Comparison of ENCODE assay signal across 11 mouse cellular contexts in the genomic region with DNA sequence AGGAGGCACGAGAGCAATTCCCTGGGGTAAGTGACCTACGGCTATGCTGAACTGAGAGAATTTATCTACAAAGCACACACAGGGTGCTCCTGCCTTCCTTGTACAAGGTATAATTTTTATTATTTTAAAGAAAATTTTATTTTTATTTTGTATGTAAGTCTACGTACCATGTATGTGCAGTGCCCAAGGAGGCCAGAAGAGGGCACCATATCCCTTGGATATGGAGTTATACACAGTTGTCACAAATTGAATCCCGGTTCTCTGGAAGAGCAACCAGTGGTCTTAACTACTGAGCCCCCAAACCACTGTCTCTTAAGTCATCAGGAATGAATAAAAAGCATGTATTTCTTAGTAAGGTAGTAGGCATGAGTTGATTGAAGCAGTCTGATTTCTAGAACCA. TPM values are rescaled to one million over a fixed set of nuclear protein-coding genes. Genes with fewer than 3 reads are reported as not detected.
DNase-seq lines count a peak whose midpoint lies in the region; ATAC-seq and TF ChIP-seq lines count a peak whose summit lies in the region.
"Had no signal": no experiment of that assay in that cellular context is flagged by ENCODE, and none has a peak within 500 bp of the region (broad histone marks: within the 10 kb centered on the region; RNA-seq: fewer than 3 reads in every experiment).

No protein-coding gene starts in this region.

- H3K27ac ChIP-seq in liver, adult 2 months (replicated peaks; ENCODE audit: insufficient read depth, low read depth, low read length): no peak overlapping the region
- H3K27ac ChIP-seq in liver, embryonic 11.5 days (ENCODE audit: low read depth, low read length): no peak overlapping the region
- no peak overlapping the region for H3K27ac ChIP-seq in hindbrain, embryonic 14.5 days
- no peak overlapping the region for H3K27ac ChIP-seq in lung, postnatal 0 days (ENCODE audit: low read length)

- ATAC-seq in liver, embryonic 11.5 days (replicated peaks; ENCODE audit: low FRiP score): no peak
- ATAC-seq in hindbrain, embryonic 14.5 days (ENCODE audit: low FRiP score): no peak
- no peak for ATAC-seq in lung, postnatal 0 days

- peak overlapping the region; percentile 54; the same call in 1 of the 2 replicates for H3K9ac ChIP-seq in liver, adult 2 months (ENCODE audit: low read depth, low read length)
- H3K9ac ChIP-seq in liver, embryonic 11.5 days (ENCODE audit: low read depth, low read length): no peak overlapping the region
- H3K9ac ChIP-seq in hindbrain, embryonic 14.5 days: no peak overlapping the region
- no peak overlapping the region for H3K9ac ChIP-seq in lung, postnatal 0 days (replicated peaks; ENCODE audit: low read depth)

- H3K4me2 ChIP-seq in liver, embryonic 11.5 days: no peak overlapping the region
- no peak overlapping the region for H3K4me2 ChIP-seq in hindbrain, embryonic 14.5 days (replicated peaks)
- no peak overlapping the region for H3K4me2 ChIP-seq in lung, postnatal 0 days (replicated peaks; ENCODE audit: low read depth, low read length)

- no peak overlapping the region for H3K4me3 ChIP-seq in liver, adult 2 months (ENCODE audit: insufficient read depth, low read depth, low read length)
- no peak overlapping the region for H3K4me3 ChIP-seq in liver, embryonic 11.5 days (ENCODE audit: low read depth, low read length)
- H3K4me3 ChIP-seq in hindbrain, embryonic 14.5 days (replicated peaks; ENCODE audit: low read length): no peak overlapping the region
- no peak overlapping the region for H3K4me3 ChIP-seq in lung, postnatal 0 days (ENCODE audit: low read depth, low read length)

- H3K79me2 ChIP-seq in liver, adult 2 months (ENCODE audit: control insufficient read depth, insufficient read depth, low read length): no peaks in the 10 kb centered on the region; the same call in 1 of the 2 replicates

- TF ChIP-seq CTCF in liver, adult 2 months (IDR thresholded peaks at IDR 0.05; ENCODE audit: low read depth, low read length): peak; percentile 33
- TF ChIP-seq CTCF in lung, postnatal 0 days (IDR thresholded peaks at IDR 0.05): peak; percentile 72

- DNase-seq in cerebellum, adult 8-10 months: peak; percentile 15
- no peak for DNase-seq in cerebellum, adult 11 months
- DNase-seq in liver, adult 2 months (ENCODE audit: extremely low read depth, low read depth, low spot score): peak; percentile 68
- DNase-seq in liver, embryonic 11.5 days (ENCODE audit: low spot score): no peak
- DNase-seq in adipocyte (ENCODE audit: low spot score): peak; percentile 29
- DNase-seq in hindbrain, embryonic 14.5 days (ENCODE audit: low spot score): peak; percentile 49
- peak; percentile 42 for DNase-seq in lung, postnatal 0 days (ENCODE audit: low spot score)
- DNase-seq in gastrocnemius, postnatal 36 days: no peak

- no peaks in the 10 kb centered on the region for H3K27me3 ChIP-seq in liver, adult 2 months (ENCODE audit: control insufficient read depth, insufficient read depth, low read length)
- H3K27me3 ChIP-seq in liver, embryonic 11.5 days (replicated peaks; ENCODE audit: control insufficient read depth, insufficient read depth, low read length): no peaks in the 10 kb centered on the region
- H3K27me3 ChIP-seq in hindbrain, embryonic 14.5 days (ENCODE audit: control insufficient read depth, insufficient read depth, low read length): no peaks in the 10 kb centered on the region
- H3K27me3 ChIP-seq in lung, postnatal 0 days (replicated peaks; ENCODE audit: insufficient read depth, low read length): no peaks in the 10 kb centered on the region

- intact Hi-C loops in gastrocnemius, postnatal 36 days (cut with DNase I): no loop called here

- no peak for TF ChIP-seq POLR2A in liver, adult 2 months (IDR thresholded peaks at IDR 0.05; ENCODE audit: extremely low read depth, insufficient read depth, low read length)

- H3K9me3 ChIP-seq in liver, embryonic 11.5 days (ENCODE audit: control insufficient read depth, low read length): no peaks in the 10 kb centered on the region
- no peaks in the 10 kb centered on the region for H3K9me3 ChIP-seq in hindbrain, embryonic 14.5 days (ENCODE audit: control insufficient read depth, low read length)
- H3K9me3 ChIP-seq in lung, postnatal 0 days (ENCODE audit: low read length): no peaks in the 10 kb centered on the region

- peaks cover 30% of the 10 kb centered on the region for H3K4me1 ChIP-seq in liver, adult 2 months (ENCODE audit: control insufficient read depth, insufficient read depth, low read length)
- H3K4me1 ChIP-seq in liver, embryonic 11.5 days (replicated peaks; ENCODE audit: control insufficient read depth, insufficient read depth, low read length): no peaks in the 10 kb centered on the region
- no peaks in the 10 kb centered on the region for H3K4me1 ChIP-seq in hindbrain, embryonic 14.5 days (replicated peaks; ENCODE audit: control insufficient read depth, insufficient read depth, low read length)
- no peaks in the 10 kb centered on the region for H3K4me1 ChIP-seq in lung, postnatal 0 days (ENCODE audit: insufficient read depth, low read depth, low read length)

- TF ChIP-seq EP300 in lung, postnatal 0 days (IDR thresholded peaks at IDR 0.05): no peak

- 47% methylated on average over 4 of the region's 4 CpGs for WGBS in liver, adult 2 months
- WGBS in liver, embryonic 11.5 days: 60% methylated on average over 4 of the region's 4 CpGs
- WGBS in hindbrain, embryonic 14.5 days: 65% methylated on average over 4 of the region's 4 CpGs
- WGBS in lung, postnatal 0 days: 51% methylated on average over 4 of the region's 4 CpGs

- H3K36me3 ChIP-seq in liver, adult 2 months (ENCODE audit: control insufficient read depth, insufficient read depth, low read length): peaks cover 12% of the 10 kb centered on the region; the same call in 1 of the 2 replicates
- H3K36me3 ChIP-seq in liver, embryonic 11.5 days (ENCODE audit: control insufficient read depth, insufficient read depth, low read length): no peaks in the 10 kb centered on the region
- no peaks in the 10 kb centered on the region for H3K36me3 ChIP-seq in hindbrain, embryonic 14.5 days (replicated peaks; ENCODE audit: control insufficient read depth, insufficient read depth)
- no peaks in the 10 kb centered on the region for H3K36me3 ChIP-seq in lung, postnatal 0 days (ENCODE audit: insufficient read depth, low read length)

RNA-seq across cellular contexts. Expression of a gene that starts 4.8 kb away (rescaled TPM):
- 47.7 and 49.9 TPM in 2 replicates for total RNA-seq in liver, adult 2 months (2014; rRNA removed)
- 107 and 114 TPM in 2 replicates for polyA plus RNA-seq in liver, adult 2 months (2012; rRNA removed)
- 2.7 and 3.0 TPM in 2 replicates for polyA plus RNA-seq in liver, embryonic 11.5 days (2014; fragmentation: Nextera tagmentation; extraction: Ambion mirVana)
- not detected in 2 replicates for polyA plus RNA-seq in hindbrain, embryonic 14.5 days (2014; fragmentation: Nextera tagmentation; extraction: Ambion mirVana)
- not detected in 2 replicates for polyA plus RNA-seq in lung, postnatal 0 days (2015; fragmentation: Nextera tagmentation; extraction: Ambion mirVana)
- total RNA-seq in gastrocnemius, postnatal 36 days (2021): not detected
- polyA plus RNA-seq: gonadal fat pad, adult 2 months; lung, embryonic 16.5 days; stomach, embryonic 14.5 days had no signal

RNA-seq across cellular contexts. Expression of a gene that starts 26.2 kb away (rescaled TPM):
- total RNA-seq in liver, adult 2 months (2014; rRNA removed): 1,162 and 7,105 TPM in 2 replicates
- 268 and 557 TPM in 2 replicates for polyA plus RNA-seq in liver, adult 2 months (2012; rRNA removed)
- polyA plus RNA-seq in liver, embryonic 11.5 days (2014; fragmentation: Nextera tagmentation; extraction: Ambion mirVana): 36.4 and 37.7 TPM in 2 replicates
- polyA plus RNA-seq in hindbrain, embryonic 14.5 days (2014; fragmentation: Nextera tagmentation; extraction: Ambion mirVana): not detected in 2 replicates
- 0.33 and 0.45 TPM in 2 replicates for polyA plus RNA-seq in lung, postnatal 0 days (2015; fragmentation: Nextera tagmentation; extraction: Ambion mirVana)
- total RNA-seq in gastrocnemius, postnatal 36 days (2021): not detected

RNA-seq across cellular contexts. Expression of a gene that starts 28.6 kb away (rescaled TPM):
- total RNA-seq in liver, adult 2 months (2014; rRNA removed): 0.18 and 0.34 TPM in 2 replicates
- polyA plus RNA-seq in liver, adult 2 months (2012; rRNA removed): 0.11 and 1.3 TPM in 2 replicates
- polyA plus RNA-seq in liver, embryonic 11.5 days (2014; fragmentation: Nextera tagmentation; extraction: Ambion mirVana): not detected in 2 replicates
- polyA plus RNA-seq in hindbrain, embryonic 14.5 days (2014; fragmentation: Nextera tagmentation; extraction: Ambion mirVana): 0.22 TPM in 1 of 2 replicates, not detected in the other
- polyA plus RNA-seq in lung, postnatal 0 days (2015; fragmentation: Nextera tagmentation; extraction: Ambion mirVana): 0.32 and 0.89 TPM in 2 replicates
- total RNA-seq in gastrocnemius, postnatal 36 days (2021): not detected
- polyA plus RNA-seq: gonadal fat pad, adult 2 months; stomach, embryonic 14.5 days had no signal

RNA-seq across cellular contexts. Expression of a gene that starts 59.3 kb away (rescaled TPM):
- total RNA-seq in liver, adult 2 months (2014; rRNA removed): 0.20 and 3.6 TPM in 2 replicates
- 0.56 and 1.8 TPM in 2 replicates for polyA plus RNA-seq in liver, adult 2 months (2012; rRNA removed)
- polyA plus RNA-seq in liver, embryonic 11.5 days (2014; fragmentation: Nextera tagmentation; extraction: Ambion mirVana): not detected in 2 replicates
- polyA plus RNA-seq in hindbrain, embryonic 14.5 days (2014; fragmentation: Nextera tagmentation; extraction: Ambion mirVana): not detected in 2 replicates
- polyA plus RNA-seq in lung, postnatal 0 days (2015; fragmentation: Nextera tagmentation; extraction: Ambion mirVana): 0.04 TPM in 1 of 2 replicates, not detected in the other
- total RNA-seq in gastrocnemius, postnatal 36 days (2021): not detected
- polyA plus RNA-seq: lung, embryonic 16.5 days; stomach, embryonic 14.5 days had no signal

Comparison
In these comparisons a context has a peak if more than half of its experiments do, and no peak if none do; other contexts are left out.
1. DNase-seq: peak in cerebellum, adult 8-10 months (single experiment), liver, adult 2 months (single experiment), adipocyte (single experiment), hindbrain, embryonic 14.5 days (single experiment) and lung, postnatal 0 days (single experiment); none in cerebellum, adult 11 months (single experiment), liver, embryonic 11.5 days (single experiment) and gastrocnemius, postnatal 36 days (0 of 2).
2. RNA of a gene that starts 4.8 kb away (polyA plus RNA-seq): 107 to 114 TPM in liver, adult 2 months; 2.7 to 3.0 TPM in liver, embryonic 11.5 days, not detected in lung, postnatal 0 days and not detected in hindbrain, embryonic 14.5 days; every median in the first group is over 10 times any median in the second.
3. RNA of a gene that starts 26.2 kb away (polyA plus RNA-seq): 268 to 557 TPM in liver, adult 2 months and 36.4 to 37.7 TPM in liver, embryonic 11.5 days; 0.33 to 0.45 TPM in lung, postnatal 0 days and not detected in hindbrain, embryonic 14.5 days; every median in the first group is over 10 times any median in the second.